9 mouse cellular contexts compared by ENCODE assay signal in the genomic region with DNA sequence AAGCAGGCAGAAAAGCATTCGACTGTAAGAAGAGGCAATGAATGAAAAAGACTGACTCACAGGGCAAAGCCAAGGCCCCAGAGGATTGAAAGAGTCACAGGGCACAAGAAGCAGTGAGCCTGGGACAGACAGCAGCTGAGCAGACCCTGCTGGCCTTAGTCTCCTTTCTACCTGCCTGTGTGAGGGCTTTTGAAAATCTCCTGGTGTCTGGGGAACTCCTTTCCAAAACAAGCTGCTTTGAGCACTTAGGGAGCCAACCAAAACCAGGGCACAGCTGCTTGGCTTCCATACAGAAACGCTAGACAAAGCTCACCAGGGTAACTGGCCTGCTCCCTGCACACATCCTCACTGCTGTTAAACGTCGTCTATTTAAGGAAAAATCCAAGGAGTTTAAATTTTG.
DNase-seq lines count a peak whose midpoint lies in the region; ATAC-seq and TF ChIP-seq lines count a peak whose summit lies in the region.
"Had no signal": no experiment of that assay in that cellular context is flagged by ENCODE, and none has a peak within 500 bp of the region (broad histone marks: within the 10 kb centered on the region; RNA-seq: fewer than 3 reads in every experiment).

No protein-coding gene starts in this region.

- H3K9ac ChIP-seq in embryonic facial prominence, embryonic 11.5 days (replicated peaks; ENCODE audit: low read length): no peak overlapping the region
- 0 out of 2 replicates have a peak overlapping the region, but pooled peaks have one; percentile 5 for H3K9ac ChIP-seq in hindbrain, postnatal 0 days (replicated peaks; ENCODE audit: low read length)
- H3K9ac ChIP-seq in kidney, embryonic 16.5 days (replicated peaks; ENCODE audit: low read length): no peak overlapping the region

- WGBS in embryonic facial prominence, embryonic 11.5 days: 35% methylated on average over 4 of the region's 4 CpGs
- 5% methylated on average over 4 of the region's 4 CpGs for WGBS in hindbrain, postnatal 0 days
- WGBS in kidney, embryonic 16.5 days: 40% methylated on average over 4 of the region's 4 CpGs

- H3K4me1 ChIP-seq in embryonic facial prominence, embryonic 11.5 days (ENCODE audit: control insufficient read depth, insufficient read depth, low read length): peaks cover 2% of the 10 kb centered on the region
- H3K4me1 ChIP-seq in hindbrain, postnatal 0 days (ENCODE audit: insufficient read depth, low read length): peaks cover 15% of the 10 kb centered on the region
- no peaks in the 10 kb centered on the region for H3K4me1 ChIP-seq in kidney, embryonic 16.5 days (ENCODE audit: insufficient read depth, low read length)

- ATAC-seq in embryonic facial prominence, embryonic 11.5 days (replicated peaks; ENCODE audit: insufficient number of reproducible peaks, low FRiP score, low TSS enrichment, low read depth): no peak
- ATAC-seq in hindbrain, postnatal 0 days: peak; percentile 79
- ATAC-seq in kidney, embryonic 16.5 days (ENCODE audit: low FRiP score, low TSS enrichment): no peak

- no peaks in the 10 kb centered on the region for H3K36me3 ChIP-seq in embryonic facial prominence, embryonic 11.5 days (replicated peaks; ENCODE audit: control insufficient read depth, insufficient read depth, low read depth, low read length)
- H3K36me3 ChIP-seq in hindbrain, postnatal 0 days (ENCODE audit: insufficient read depth, low read length): no peaks in the 10 kb centered on the region
- no peaks in the 10 kb centered on the region for H3K36me3 ChIP-seq in kidney, embryonic 16.5 days (ENCODE audit: insufficient read depth, low read length)

- H3K4me2 ChIP-seq in embryonic facial prominence, embryonic 11.5 days (ENCODE audit: low read depth, low read length): no peak overlapping the region
- H3K4me2 ChIP-seq in hindbrain, postnatal 0 days (ENCODE audit: low read depth, low read length): no peak overlapping the region
- H3K4me2 ChIP-seq in kidney, embryonic 16.5 days (replicated peaks; ENCODE audit: low read depth, low read length): no peak overlapping the region

- no peak for TF ChIP-seq CTCF in left cerebral cortex, adult 2 months (IDR thresholded peaks at IDR 0.05)
- TF ChIP-seq CTCF in hindbrain, postnatal 0 days (IDR thresholded peaks at IDR 0.05; ENCODE audit: low read depth): 0 out of 2 replicates have a peak, but pooled peaks have one; percentile 2

- intact Hi-C loops in left cerebral cortex, adult 2 months (cut with DNase I): no loop called here
- intact Hi-C loops in left cerebral cortex, postnatal 36 days (cut with DNase I): no loop called here

- peak overlapping the region; percentile 48; the same call in 1 of the 2 replicates for H3K27ac ChIP-seq in left cerebral cortex, adult 2 months
- H3K27ac ChIP-seq in embryonic facial prominence, embryonic 11.5 days (replicated peaks; ENCODE audit: low read depth, low read length): 0 out of 2 replicates have a peak overlapping the region, but pooled peaks have one; percentile 20
- peak overlapping the region; percentile 76 for H3K27ac ChIP-seq in hindbrain, postnatal 0 days
- no peak overlapping the region for H3K27ac ChIP-seq in kidney, embryonic 16.5 days (ENCODE audit: low read length)

- H3K27me3 ChIP-seq in embryonic facial prominence, embryonic 11.5 days (ENCODE audit: control insufficient read depth, insufficient read depth, low read length): no peaks in the 10 kb centered on the region
- H3K27me3 ChIP-seq in hindbrain, postnatal 0 days (ENCODE audit: insufficient read depth, low read length): no peaks in the 10 kb centered on the region
- H3K27me3 ChIP-seq in kidney, embryonic 16.5 days (ENCODE audit: insufficient read depth, low read length): no peaks in the 10 kb centered on the region

- no peak for DNase-seq in left cerebral cortex, adult 2 months (ENCODE audit: extremely low spot score in 1 of 2, low spot score in 2 of 2)
- no peak for DNase-seq in left cerebral cortex, postnatal 36 days (ENCODE audit: low spot score in 2 of 2)
- peak; percentile 7 for DNase-seq in embryonic facial prominence, embryonic 11.5 days (ENCODE audit: low spot score)
- DNase-seq in hindbrain, postnatal 0 days (ENCODE audit: low spot score): peak; percentile 76
- DNase-seq in retina, embryonic 14.5 days (ENCODE audit: low spot score): peak; percentile 59
- no peak for DNase-seq in gastrocnemius, postnatal 25 days
- no peak for DNase-seq in heart, adult 8-10 months (ENCODE audit: low spot score)
- DNase-seq: kidney, postnatal 36 days had no signal

- H3K9me3 ChIP-seq in embryonic facial prominence, embryonic 11.5 days (replicated peaks; ENCODE audit: control insufficient read depth, low read length): no peaks in the 10 kb centered on the region
- no peaks in the 10 kb centered on the region for H3K9me3 ChIP-seq in hindbrain, postnatal 0 days (ENCODE audit: low read length)
- no peaks in the 10 kb centered on the region for H3K9me3 ChIP-seq in kidney, embryonic 16.5 days (ENCODE audit: low read length)

- no peak overlapping the region for H3K4me3 ChIP-seq in left cerebral cortex, adult 2 months
- H3K4me3 ChIP-seq in embryonic facial prominence, embryonic 11.5 days (ENCODE audit: low read depth, low read length): no peak overlapping the region
- H3K4me3 ChIP-seq in hindbrain, postnatal 0 days (ENCODE audit: low read length): no peak overlapping the region
- no peak overlapping the region for H3K4me3 ChIP-seq in kidney, embryonic 16.5 days (ENCODE audit: low read length)

Comparison
In these comparisons a context has a peak if more than half of its experiments do, and no peak if none do; other contexts are left out.
1. DNase-seq: peak in embryonic facial prominence, embryonic 11.5 days (single experiment), hindbrain, postnatal 0 days (single experiment) and retina, embryonic 14.5 days (single experiment); none in left cerebral cortex, adult 2 months (0 of 2), left cerebral cortex, postnatal 36 days (0 of 2), gastrocnemius, postnatal 25 days (single experiment) and heart, adult 8-10 months (single experiment).